11 mouse cellular contexts compared by ENCODE assay signal in genomic region chr4:100779695-100780094, GRCm38 (mm10). TPM values are rescaled to one million over a fixed set of nuclear protein-coding genes. Genes with fewer than 3 reads are reported as not detected.
DNase-seq lines count a peak whose midpoint lies in the region; ATAC-seq lines count a peak whose summit lies in the region.
"Had no signal": no experiment of that assay in that cellular context is flagged by ENCODE, and none has a peak within 500 bp of the region (broad histone marks: within the 10 kb centered on the region; RNA-seq: fewer than 3 reads in every experiment).

No protein-coding gene starts in this region.

- intact Hi-C loops in heart, postnatal 14 days (cut with DNase I): loop anchor here (5.0 kb wide), 2 partner anchors 128 to 192 kb away; no protein-coding TSS in a partner anchor

- no peak overlapping the region for H3K9ac ChIP-seq in heart, embryonic 12.5 days
- peak overlapping the region; percentile 96 for H3K9ac ChIP-seq in hindbrain, embryonic 13.5 days
- H3K9ac ChIP-seq in midbrain, embryonic 15.5 days: peak overlapping the region; percentile 97

- no peaks in the 10 kb centered on the region for H3K36me3 ChIP-seq in heart, embryonic 12.5 days
- H3K36me3 ChIP-seq in hindbrain, embryonic 13.5 days: no peaks in the 10 kb centered on the region; the same call in 1 of the 2 replicates
- no peaks in the 10 kb centered on the region for H3K36me3 ChIP-seq in midbrain, embryonic 15.5 days (replicated peaks)

- WGBS in heart, embryonic 12.5 days: 35% methylated on average over 5 of the region's 5 CpGs
- WGBS in hindbrain, embryonic 13.5 days: 9% methylated on average over 5 of the region's 5 CpGs
- WGBS in midbrain, embryonic 15.5 days: 8% methylated on average over 5 of the region's 5 CpGs

- DNase-seq in heart, postnatal 14 days: no peak
- peak; percentile 58 for DNase-seq in embryo, embryonic 11 days
- no peak for DNase-seq in cerebellum, adult 11-12 months
- no peak for DNase-seq in adrenal gland, adult 8-10 months
- DNase-seq: cerebellum, adult 2 months; gastrocnemius, postnatal 14 days had no signal

- peaks cover 34% of the 10 kb centered on the region for H3K4me1 ChIP-seq in heart, embryonic 12.5 days (replicated peaks)
- peaks cover 49% of the 10 kb centered on the region for H3K4me1 ChIP-seq in hindbrain, embryonic 13.5 days (replicated peaks)
- peaks cover 49% of the 10 kb centered on the region for H3K4me1 ChIP-seq in midbrain, embryonic 15.5 days

- H3K27me3 ChIP-seq in heart, embryonic 12.5 days (replicated peaks): no peaks in the 10 kb centered on the region
- H3K27me3 ChIP-seq in hindbrain, embryonic 13.5 days: no peaks in the 10 kb centered on the region
- H3K27me3 ChIP-seq in midbrain, embryonic 15.5 days (replicated peaks): no peaks in the 10 kb centered on the region

- ATAC-seq in heart, embryonic 12.5 days (ENCODE audit: insufficient number of reproducible peaks, low FRiP score): no peak
- no peak for ATAC-seq in hindbrain, embryonic 13.5 days (ENCODE audit: low FRiP score)
- ATAC-seq in midbrain, embryonic 15.5 days (replicated peaks): no peak
- no peak for ATAC-seq in erythroid progenitor cell, adult 5-6 weeks (replicated peaks; ENCODE audit: low FRiP score, poor library complexity, severe bottlenecking)

- peak overlapping the region; percentile 86; the same call in 1 of the 2 replicates for H3K4me3 ChIP-seq in heart, embryonic 12.5 days
- H3K4me3 ChIP-seq in hindbrain, embryonic 13.5 days: peak overlapping the region; percentile 64
- peak overlapping the region; percentile 99 for H3K4me3 ChIP-seq in midbrain, embryonic 15.5 days
- H3K4me3 ChIP-seq: myocyte had no signal

- no peaks in the 10 kb centered on the region for H3K9me3 ChIP-seq in heart, embryonic 12.5 days (replicated peaks)
- no peaks in the 10 kb centered on the region for H3K9me3 ChIP-seq in hindbrain, embryonic 13.5 days
- H3K9me3 ChIP-seq in midbrain, embryonic 15.5 days: no peaks in the 10 kb centered on the region

- peak overlapping the region; percentile 85 for H3K4me2 ChIP-seq in heart, embryonic 12.5 days
- H3K4me2 ChIP-seq in hindbrain, embryonic 13.5 days: peak overlapping the region; percentile 82
- peak overlapping the region; percentile 82 for H3K4me2 ChIP-seq in midbrain, embryonic 15.5 days

- no peak overlapping the region for H3K27ac ChIP-seq in heart, embryonic 12.5 days (ENCODE audit: poor library complexity, severe bottlenecking)
- H3K27ac ChIP-seq in hindbrain, embryonic 13.5 days: no peak overlapping the region
- H3K27ac ChIP-seq in midbrain, embryonic 15.5 days: peak overlapping the region; percentile 90; the same call in 1 of the 2 replicates

RNA-seq across cellular contexts. Expression of gene Cachd1, which starts 3.2 kb away (rescaled TPM):
- polyA plus RNA-seq in heart, embryonic 12.5 days (2016; fragmentation: Nextera tagmentation; extraction: Ambion mirVana): 11.5 and 12.5 TPM in 2 replicates
- 1 to 10 TPM; 4.0 to 5.5 TPM for total RNA-seq in heart, postnatal 14 days (2021)
- polyA plus RNA-seq in hindbrain, embryonic 13.5 days (2015; fragmentation: Nextera tagmentation; extraction: Ambion mirVana): 16.7 and 21.7 TPM in 2 replicates
- 41.8 and 48.7 TPM in 2 replicates for polyA plus RNA-seq in midbrain, embryonic 15.5 days (2015; fragmentation: Nextera tagmentation; extraction: Ambion mirVana)
- total RNA-seq in erythroid progenitor cell, adult 5-6 weeks (2015; ENCODE audit: low replicate concordance): 36.8 and 66.2 TPM in 2 replicates
- 12.0 and 39.4 TPM in 2 replicates for total RNA-seq in erythroid progenitor cell, adult 5-6 weeks (2017; ENCODE audit: low replicate concordance)
- total RNA-seq in adrenal gland, adult 8-10 months (2022): 10 to 100 TPM; 12.4 to 15.3 (median 13.5) TPM
